Mouse (Mus musculus): ENCODE measurements around the gene 4930578G10Rik. TPM values are rescaled to one million over a fixed set of nuclear protein-coding genes. Genes with fewer than 3 reads are reported as not detected.
A peak's percentile ranks its signal among the peaks of the same experiment; 100 is the strongest.
"Not testable (repeated sequence)": the region's sequence is repeated elsewhere in the genome, so short reads cannot be mapped to it uniquely, and the experiment has no call there.

Gene 4930578G10Rik
- total RNA-seq (2021) = not detected

- DNase-seq; intact Hi-C loops (cut with DNase I): not testable (repeated sequence)
Measured at GRCm38 (mm10) chr4:42735245-42735644, at the start of gene 4930578G10Rik. Gene 4930578G10Rik, plus strand, starts transcription at chr4:42735545.

GRCm38 (mm10) chr4:42756477-42756876, 21.1 kb downstream of the 4930578G10Rik start, which contains the start of gene Ccl19:
Gene Ccl19, minus strand, starts transcription at chr4:42756577.
- DNase-seq; intact Hi-C loops (cut with DNase I): not testable (repeated sequence)

GRCm38 (mm10) chr4:42773893-42774292, 38.5 kb downstream of the 4930578G10Rik start, which contains the start of gene Ccl21a:
Gene Ccl21a, minus strand, starts transcription at chr4:42773993.
- intact Hi-C loops (cut with DNase I); DNase-seq: not testable (repeated sequence)

- DNase-seq; intact Hi-C loops (cut with DNase I): not testable (repeated sequence)
Measured at GRCm38 (mm10) chr4:42853788-42854187, 118.4 kb downstream of the 4930578G10Rik start, which contains the start of gene Fam205a1. Gene Fam205a1, minus strand, starts transcription at chr4:42853888.

- DNase-seq; intact Hi-C loops (cut with DNase I): not testable (repeated sequence)
Measured at GRCm38 (mm10) chr4:42856671-42857070, 121.3 kb downstream of the 4930578G10Rik start, which contains the start of gene Gm12394. Gene Gm12394, minus strand, starts transcription at chr4:42856771.

- intact Hi-C loops (cut with DNase I); DNase-seq: not testable (repeated sequence)
Measured at GRCm38 (mm10) chr4:42860483-42860882, 125.1 kb downstream of the 4930578G10Rik start.

GRCm38 (mm10) chr4:42863487-42863886, 128.1 kb downstream of the 4930578G10Rik start:
- DNase-seq; intact Hi-C loops (cut with DNase I): not testable (repeated sequence)

GRCm38 (mm10) chr4:42867390-42867789, 132.0 kb downstream of the 4930578G10Rik start:
- intact Hi-C loops (cut with DNase I) = no loop called here
- no peak for DNase-seq

GRCm38 (mm10) chr4:42868193-42868592, 132.8 kb downstream of the 4930578G10Rik start:
- DNase-seq = no peak
- intact Hi-C loops (cut with DNase I) = no loop called here

GRCm38 (mm10) chr4:42870748-42871147, 135.4 kb downstream of the 4930578G10Rik start:
- no peak for DNase-seq
- intact Hi-C loops (cut with DNase I) = no loop called here

- intact Hi-C loops (cut with DNase I) = no loop called here
- no peak for DNase-seq
Measured at GRCm38 (mm10) chr4:42872151-42872550, 136.8 kb downstream of the 4930578G10Rik start.

GRCm38 (mm10) chr4:42872746-42873435, 137.5 kb downstream of the 4930578G10Rik start:
- intact Hi-C loops (cut with DNase I) = no loop called here
- no peak for DNase-seq

- intact Hi-C loops (cut with DNase I) = no loop called here
- DNase-seq = no peak
Measured at GRCm38 (mm10) chr4:42874134-42874533, 138.8 kb downstream of the 4930578G10Rik start, which contains the start of gene Fam205c. Gene Fam205c, minus strand, starts transcription at chr4:42874234.

GRCm38 (mm10) chr4:42876586-42877291, 141.4 kb downstream of the 4930578G10Rik start:
- DNase-seq = peak; percentile 43 to 53
- intact Hi-C loops (cut with DNase I) = loop anchor here (1.0 kb wide), 3 partner anchors 70 to 89 kb away; no protein-coding TSS in a partner anchor

- intact Hi-C loops (cut with DNase I) = loop anchor here (1.0 kb wide), 3 partner anchors 69 to 88 kb away; no protein-coding TSS in a partner anchor
- no peak for DNase-seq
Measured at GRCm38 (mm10) chr4:42877657-42878056, 142.3 kb downstream of the 4930578G10Rik start.

- intact Hi-C loops (cut with DNase I) = no loop called here
- DNase-seq = no peak
Measured at GRCm38 (mm10) chr4:42879829-42880676, 144.7 kb downstream of the 4930578G10Rik start.

GRCm38 (mm10) chr4:42880677-42880948, 145.3 kb downstream of the 4930578G10Rik start:
- intact Hi-C loops (cut with DNase I) = no loop called here
- no peak for DNase-seq

- no peak for DNase-seq
- intact Hi-C loops (cut with DNase I) = no loop called here
Measured at GRCm38 (mm10) chr4:42886926-42887325, 151.6 kb downstream of the 4930578G10Rik start.

GRCm38 (mm10) chr4:42888806-42889205, 153.5 kb downstream of the 4930578G10Rik start:
- no peak for DNase-seq
- intact Hi-C loops (cut with DNase I) = no loop called here

- intact Hi-C loops (cut with DNase I) = no loop called here
- no peak for DNase-seq
Measured at GRCm38 (mm10) chr4:42891176-42891575, 155.8 kb downstream of the 4930578G10Rik start.
